Mouse (Mus musculus): Measurements from ENCODE around the gene Srd5a2. TPM values are rescaled to one million over a fixed set of nuclear protein-coding genes. Genes with fewer than 3 reads are reported as not detected.

Srd5a2 gene
- polyA plus RNA-seq, 1 experiment from 2014 or later: not detected

DNA sequence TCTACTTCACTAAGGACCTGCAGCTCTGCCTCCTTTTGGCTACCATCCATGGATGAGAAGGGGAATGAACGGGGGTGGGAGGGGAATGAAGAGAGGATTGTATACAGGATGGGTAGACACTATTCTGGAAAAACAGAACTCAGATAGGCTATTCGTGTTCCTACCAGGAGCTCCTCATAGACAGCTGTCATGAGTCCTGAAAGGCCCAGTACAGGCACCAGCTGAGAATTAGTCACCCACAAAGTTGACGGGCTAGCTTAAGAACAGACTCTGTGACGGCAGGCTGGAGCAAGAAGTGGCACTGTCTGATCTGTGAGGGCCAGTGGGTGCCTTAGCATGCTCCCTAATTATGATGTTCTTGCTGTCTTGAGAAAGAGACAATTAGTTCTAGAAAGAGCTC lies 76.4 kb downstream of the Srd5a2 start:
- no peak overlapping the region for H3K27ac ChIP-seq (replicated peaks)
- 81% methylated on average over 4 of the region's 4 CpGs for WGBS
- no peaks in the 10 kb centered on the region for H3K27me3 ChIP-seq (ENCODE audit: low read depth, poor library complexity, severe bottlenecking)
- H3K9me3 ChIP-seq (replicated peaks): no peaks in the 10 kb centered on the region
- no peak for DNase-seq (ENCODE audit: low spot score)
- no peaks in the 10 kb centered on the region for H3K36me3 ChIP-seq
- H3K4me1 ChIP-seq: no peaks in the 10 kb centered on the region
- H3K4me3 ChIP-seq: no peak overlapping the region

DNA sequence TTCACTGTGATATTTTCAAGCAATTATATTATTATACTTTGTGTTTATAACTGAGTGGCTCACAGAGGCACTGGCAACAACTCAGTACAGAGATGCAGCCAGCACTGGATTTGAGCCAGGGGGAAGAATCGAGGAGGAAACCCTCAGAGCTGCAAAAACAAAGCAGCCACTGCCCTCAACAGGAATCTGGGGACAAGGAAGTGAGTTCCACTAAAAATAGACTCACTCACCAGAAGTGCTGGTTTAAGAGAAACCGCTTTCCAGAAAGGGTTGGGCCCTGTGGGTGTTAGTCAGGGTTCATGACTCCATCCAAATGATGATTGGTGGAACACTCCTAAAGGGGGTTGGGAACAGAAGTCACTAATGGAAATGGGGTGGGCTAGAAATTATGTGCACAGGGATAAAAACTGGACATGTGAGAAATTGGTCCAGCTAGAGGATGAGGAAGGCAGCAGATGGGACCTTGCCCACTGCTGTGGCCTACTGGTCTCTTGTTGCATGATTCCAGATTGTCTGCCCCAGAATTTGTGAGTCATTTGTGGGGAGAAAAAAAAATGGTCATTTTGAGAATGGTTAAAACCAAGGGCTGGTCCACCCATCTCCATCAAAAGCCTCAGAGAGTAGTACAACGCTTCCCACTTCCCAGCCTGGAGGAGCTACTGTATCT lies 77.2 kb downstream of the Srd5a2 start:
- no peaks in the 10 kb centered on the region for H3K27me3 ChIP-seq (ENCODE audit: low read depth, poor library complexity, severe bottlenecking)
- H3K9me3 ChIP-seq (replicated peaks): no peaks in the 10 kb centered on the region
- H3K4me3 ChIP-seq: no peak overlapping the region
- no peaks in the 10 kb centered on the region for H3K36me3 ChIP-seq
- WGBS: 84% methylated on average over 3 of the region's 3 CpGs
- DNase-seq (ENCODE audit: low spot score): no peak
- no peak overlapping the region for H3K27ac ChIP-seq (replicated peaks)
- H3K4me1 ChIP-seq: no peaks in the 10 kb centered on the region

Other genes with a start within 250 kb of the Srd5a2 start
- 9.8 and 10.0 TPM in 2 replicates for gene Ehd3, start 243.8 kb downstream of the Srd5a2 start, polyA plus RNA-seq (2016; fragmentation: Nextera tagmentation; extraction: Ambion mirVana)
- 0.05 and 0.19 TPM in 2 replicates for gene Xdh, start 97.7 kb downstream of the Srd5a2 start, polyA plus RNA-seq (2016; fragmentation: Nextera tagmentation; extraction: Ambion mirVana)
- gene Memo1, start 247.6 kb upstream of the Srd5a2 start, polyA plus RNA-seq (2016; fragmentation: Nextera tagmentation; extraction: Ambion mirVana): 92.2 and 99.8 TPM in 2 replicates

Measured in midbrain, embryonic 10.5 days (tissue).